Mouse (Mus musculus) cerebellum, postnatal 36 days (tissue): ENCODE results near the gene Olfr90.
A peak's percentile ranks its signal among the peaks of the same experiment; 100 is the strongest.
"Not testable (repeated sequence)": the region's sequence is repeated elsewhere in the genome, so short reads cannot be mapped to it uniquely, and the experiment has no call there.

Experiments
- DNase-seq, 2 experiments: peaks; one replicate each; pipeline ENCODE4 v3.0.0; 2021 to 2022; ENCODE audit warnings: mixed read lengths in 2 of 2

Gene Olfr90

GRCm38 (mm10) chr17:37088399-37088798 lies at the start of gene Olfr90:
Gene Olfr90, minus strand, starts transcription at chr17:37088499.
- no peak for DNase-seq

GRCm38 (mm10) chr17:37131366-37131765 lies 43.1 kb upstream of the Olfr90 start:
- DNase-seq: not testable (repeated sequence)

- no peak for DNase-seq
These were observed 31.7 kb upstream of the Olfr90 start, which contains the start of gene Olfr92 for GRCm38 (mm10) chr17:37119988-37120387. Gene Olfr92, minus strand, starts transcription at chr17:37120088.

- no peak for DNase-seq
These were observed 9.9 kb upstream of the Olfr90 start, which contains the start of gene Olfr91 for GRCm38 (mm10) chr17:37098178-37098577. Gene Olfr91, minus strand, starts transcription at chr17:37098278.

- DNase-seq: no peak
These were observed 5.0 kb upstream of the Olfr90 start for GRCm38 (mm10) chr17:37093289-37093688.

- DNase-seq: no peak
These were observed 3.9 kb upstream of the Olfr90 start for GRCm38 (mm10) chr17:37092198-37092597.

- DNase-seq: no peak
These were observed 2.8 kb downstream of the Olfr90 start for GRCm38 (mm10) chr17:37085545-37085944.

GRCm38 (mm10) chr17:37084632-37085031 lies 3.7 kb downstream of the Olfr90 start:
- DNase-seq: no peak

GRCm38 (mm10) chr17:37083327-37083726 lies 5.0 kb downstream of the Olfr90 start:
- peak; percentile 41 to 53 for DNase-seq

GRCm38 (mm10) chr17:37081659-37082058 lies 6.6 kb downstream of the Olfr90 start:
- DNase-seq: no peak

GRCm38 (mm10) chr17:37080119-37080518 lies 8.2 kb downstream of the Olfr90 start:
- DNase-seq: no peak

GRCm38 (mm10) chr17:37078990-37079389 lies 9.3 kb downstream of the Olfr90 start:
- DNase-seq: no peak

- DNase-seq: no peak
These were observed 10.1 kb downstream of the Olfr90 start for GRCm38 (mm10) chr17:37078193-37078592.

- DNase-seq: no peak
These were observed 12.5 kb downstream of the Olfr90 start for GRCm38 (mm10) chr17:37075766-37076165.

GRCm38 (mm10) chr17:37075181-37075580 lies 13.1 kb downstream of the Olfr90 start:
- no peak for DNase-seq

- no peak for DNase-seq
These were observed 15.5 kb downstream of the Olfr90 start for GRCm38 (mm10) chr17:37072730-37073276.

GRCm38 (mm10) chr17:37072080-37072729 lies 16.1 kb downstream of the Olfr90 start:
- no peak for DNase-seq

GRCm38 (mm10) chr17:37070121-37070520 lies 18.2 kb downstream of the Olfr90 start:
- no peak for DNase-seq

GRCm38 (mm10) chr17:37067861-37068260 lies 20.4 kb downstream of the Olfr90 start:
- no peak for DNase-seq

- DNase-seq: no peak
These were observed 22.3 kb downstream of the Olfr90 start for GRCm38 (mm10) chr17:37065993-37066392.

- DNase-seq: no peak
These were observed 24.4 kb downstream of the Olfr90 start for GRCm38 (mm10) chr17:37063686-37064495.

GRCm38 (mm10) chr17:37063063-37063462 lies 25.2 kb downstream of the Olfr90 start:
- no peak for DNase-seq

GRCm38 (mm10) chr17:37062101-37062641 lies 26.1 kb downstream of the Olfr90 start:
- DNase-seq: no peak
